Mouse (Mus musculus) skeletal muscle tissue, adult 2 months (tissue): Measurements from ENCODE around the gene 6030468B19Rik.

Experiments used
- DNase-seq: peaks from one replicate; pipeline ENCODE4 v3.0.0-alpha.2; 2012; ENCODE audit warnings: low read depth, low spot score

6030468B19Rik gene

GRCm38 (mm10) chr11:117801650-117802049 lies 4.2 kb downstream of the 6030468B19Rik start:
- DNase-seq = no peak

GRCm38 (mm10) chr11:117803166-117803688 lies 5.8 kb downstream of the 6030468B19Rik start:
- no peak for DNase-seq

GRCm38 (mm10) chr11:117806781-117807180 lies 9.3 kb downstream of the 6030468B19Rik start:
- DNase-seq = no peak

GRCm38 (mm10) chr11:117809407-117810311 lies 12.2 kb downstream of the 6030468B19Rik start, which contains the start of the genes Gm20708 and Syngr2:
Gene Gm20708, plus strand, starts transcription at chr11:117809668.
Gene Syngr2, plus strand, starts transcription at chr11:117809668.
- DNase-seq = no peak

- peak; percentile 82 for DNase-seq
Observed at GRCm38 (mm10) chr11:117810401-117811046, 13.1 kb downstream of the 6030468B19Rik start.

- no peak for DNase-seq
Observed at GRCm38 (mm10) chr11:117813867-117814266, 16.4 kb downstream of the 6030468B19Rik start.

GRCm38 (mm10) chr11:117814704-117815366 lies 17.4 kb downstream of the 6030468B19Rik start:
- DNase-seq = no peak

- DNase-seq = peak; percentile 74
Observed at GRCm38 (mm10) chr11:117815850-117816249, 18.4 kb downstream of the 6030468B19Rik start.

- no peak for DNase-seq
Observed at GRCm38 (mm10) chr11:117816389-117816996, 19.0 kb downstream of the 6030468B19Rik start.

GRCm38 (mm10) chr11:117819095-117819494 lies 21.6 kb downstream of the 6030468B19Rik start:
- peak; percentile 94 for DNase-seq

GRCm38 (mm10) chr11:117820173-117820572 lies 22.7 kb downstream of the 6030468B19Rik start:
- no peak for DNase-seq

- no peak for DNase-seq
Observed at GRCm38 (mm10) chr11:117821868-117822267, 24.4 kb downstream of the 6030468B19Rik start.

- DNase-seq = no peak
Observed at GRCm38 (mm10) chr11:117822728-117823241, 25.3 kb downstream of the 6030468B19Rik start.

GRCm38 (mm10) chr11:117823411-117823810 lies 26.0 kb downstream of the 6030468B19Rik start:
- DNase-seq = no peak

- peak; percentile 78 for DNase-seq
Observed at GRCm38 (mm10) chr11:117824060-117824969, 26.9 kb downstream of the 6030468B19Rik start.

GRCm38 (mm10) chr11:117825333-117826101 lies 28.1 kb downstream of the 6030468B19Rik start, which contains the start of the genes Afmid and Tk1:
Gene Afmid, plus strand, starts transcription at chr11:117825924.
Gene Tk1, minus strand, starts transcription at chr11:117826092.
- DNase-seq = no peak

- no peak for DNase-seq
Observed at GRCm38 (mm10) chr11:117826164-117826563, 28.7 kb downstream of the 6030468B19Rik start.

GRCm38 (mm10) chr11:117826916-117827315 lies 29.5 kb downstream of the 6030468B19Rik start:
- no peak for DNase-seq

- DNase-seq = no peak
Observed at GRCm38 (mm10) chr11:117827386-117827785, 29.9 kb downstream of the 6030468B19Rik start.
